Mouse (Mus musculus) neural tube, embryonic 11.5 days (tissue): ENCODE data around the gene Pdia2. TPM values are rescaled to one million over a fixed set of nuclear protein-coding genes. Genes with fewer than 3 reads are reported as not detected.
"Not testable (repeated sequence)": the region's sequence is repeated elsewhere in the genome, so short reads cannot be mapped to it uniquely, and the experiment has no call there.

Experiments used
- ATAC-seq: fragments of 200-750 bp; cut with Nextera tagmentation; 2 replicates; pipeline ENCODE4 v1.8.0; 2017; ENCODE audit warnings: moderate number of reproducible peaks, mild to moderate bottlenecking, moderate TSS enrichment, moderate library complexity; ENCODE audit not compliant: insufficient read depth, low FRiP score, low TSS enrichment
- DNase-seq: peaks from one replicate; pipeline ENCODE4 v3.0.0-alpha.2; 2015; ENCODE audit warnings: low spot score
- H3K27ac ChIP-seq: fragments of 300-500 bp; sonication (generic); 2 replicates; pipeline ENCODE4 v1.5.1; 2014; ENCODE audit warnings: low read depth, mild to moderate bottlenecking, low read length
- H3K27me3 ChIP-seq: fragments of 300-500 bp; sonication (generic); 2 replicates; pipeline ENCODE4 v1.6.1; 2014; ENCODE audit warnings: mild to moderate bottlenecking, low read length, mixed read lengths; ENCODE audit not compliant: control insufficient read depth, insufficient read depth
- H3K36me3 ChIP-seq: fragments of 300-500 bp; sonication (generic); 2 replicates; pipeline ENCODE4 v1.6.1; 2014; ENCODE audit warnings: mild to moderate bottlenecking, low read length, moderate library complexity, mixed read lengths; ENCODE audit not compliant: control insufficient read depth, insufficient read depth
- H3K4me1 ChIP-seq: fragments of 300-500 bp; sonication (generic); 2 replicates; pipeline ENCODE4 v1.6.1; 2014; ENCODE audit warnings: low read length, mixed read lengths; ENCODE audit not compliant: control insufficient read depth, insufficient read depth
- H3K4me2 ChIP-seq: fragments of 300-500 bp; sonication (generic); 2 replicates; pipeline ENCODE4 v1.6.1; 2014; ENCODE audit warnings: low read depth, mild to moderate bottlenecking, moderate library complexity
- H3K4me3 ChIP-seq: fragments of 300-500 bp; sonication (generic); 2 replicates; pipeline ENCODE4 v1.5.1; 2014; ENCODE audit warnings: low read depth, low read length
- H3K9ac ChIP-seq: fragments of 300-500 bp; sonication (generic); 2 replicates; pipeline ENCODE4 v1.6.1; 2014; ENCODE audit warnings: mild to moderate bottlenecking, low read length
- H3K9me3 ChIP-seq: fragments of 300-500 bp; sonication (generic); 2 replicates; pipeline ENCODE4 v1.6.1; 2016; ENCODE audit warnings: low read length; ENCODE audit not compliant: control insufficient read depth
- WGBS: fragments of 180-500 bp; shearing (Covaris S2); extraction: QIAGEN DNeasy Blood & Tissue Kit; methylation state at CpG from one replicate; pipeline ENCODE4 v1.1.7; 2014; 5-methylcytosine and 5-hydroxymethylcytosine counted together
- polyA plus RNA-seq: library from polyadenylated mRNA; unstranded; fragments of >200 nt; fragmentation: Nextera tagmentation; extraction: Ambion mirVana; gene quantifications from 2 replicates; pipeline ENCODE4 v1.2.1, GENCODE M21; 2014

Gene Pdia2
- polyA plus RNA-seq, 1 experiment from 2014 or later, result 0.27 TPM

DNA sequence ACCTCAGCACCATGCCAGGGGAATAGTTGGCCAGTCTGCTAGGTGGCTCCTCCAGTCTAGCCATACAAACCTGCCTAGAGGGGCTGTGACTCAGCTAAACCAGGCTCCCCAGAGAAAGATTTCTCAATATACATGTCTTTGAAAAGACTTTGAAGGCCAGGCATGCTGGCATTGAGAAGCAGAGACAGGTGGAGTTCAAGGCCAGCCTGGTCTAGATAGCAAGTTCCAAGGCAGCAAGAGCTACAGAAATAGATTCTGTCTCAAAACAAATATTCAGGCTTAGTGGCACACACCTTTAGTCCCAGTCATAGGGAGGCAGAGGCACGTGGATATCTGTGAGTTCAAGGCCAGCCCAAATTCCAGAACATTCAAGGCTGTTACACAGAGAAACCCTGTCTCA lies 7.5 kb upstream of the Pdia2 start:
- Histone ChIP-seq H3K9ac (no peak overlapping the region), H3K4me1 (0 out of 2 replicates have a peak, but pooled peaks cover 3% of the 10 kb centered on the region), H3K27me3 (peaks cover 34% of the 10 kb centered on the region), H3K9me3 (no peaks in the 10 kb centered on the region), H3K36me3 (no peaks in the 10 kb centered on the region), H3K27ac (no peak overlapping the region), H3K4me3 (no peak overlapping the region), H3K4me2 (no peak overlapping the region)
- DNase-seq (no peak), ATAC-seq (no peak)
- 67% methylated on average over 1 of the region's 1 CpGs for WGBS

DNA sequence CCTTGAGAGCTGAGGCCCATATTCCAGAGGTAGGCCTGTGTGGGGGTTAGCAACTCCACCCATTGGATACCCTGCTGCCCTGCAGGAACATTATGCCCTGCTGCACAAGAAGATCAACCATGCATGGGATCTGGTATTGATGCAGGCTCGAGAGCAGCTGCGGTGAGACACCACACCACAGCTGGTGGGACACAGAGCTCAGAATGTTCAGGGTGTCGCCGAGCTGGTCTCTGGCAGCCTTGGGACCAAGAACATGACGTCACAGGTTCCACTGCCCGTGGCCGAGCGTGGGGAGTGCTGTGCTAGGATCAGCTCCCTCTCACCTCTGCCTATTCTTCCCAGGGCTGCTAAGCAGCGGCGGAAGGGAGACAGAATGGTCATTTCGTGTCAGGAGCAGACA lies 5.9 kb upstream of the Pdia2 start:
- H3K4me3 ChIP-seq, result no peak overlapping the region
- H3K27ac ChIP-seq, result no peak overlapping the region
- no peak overlapping the region for H3K4me2 ChIP-seq
- H3K9me3 ChIP-seq, result no peaks in the 10 kb centered on the region
- ATAC-seq (no peak), DNase-seq (no peak)
- 0 out of 2 replicates have a peak, but pooled peaks cover 3% of the 10 kb centered on the region for H3K4me1 ChIP-seq
- WGBS, result 38% methylated on average over 11 of the region's 11 CpGs
- no peaks in the 10 kb centered on the region for H3K36me3 ChIP-seq
- H3K9ac ChIP-seq, result no peak overlapping the region; the same call in 1 of the 2 replicates
- H3K27me3 ChIP-seq, result peaks cover 48% of the 10 kb centered on the region

DNA sequence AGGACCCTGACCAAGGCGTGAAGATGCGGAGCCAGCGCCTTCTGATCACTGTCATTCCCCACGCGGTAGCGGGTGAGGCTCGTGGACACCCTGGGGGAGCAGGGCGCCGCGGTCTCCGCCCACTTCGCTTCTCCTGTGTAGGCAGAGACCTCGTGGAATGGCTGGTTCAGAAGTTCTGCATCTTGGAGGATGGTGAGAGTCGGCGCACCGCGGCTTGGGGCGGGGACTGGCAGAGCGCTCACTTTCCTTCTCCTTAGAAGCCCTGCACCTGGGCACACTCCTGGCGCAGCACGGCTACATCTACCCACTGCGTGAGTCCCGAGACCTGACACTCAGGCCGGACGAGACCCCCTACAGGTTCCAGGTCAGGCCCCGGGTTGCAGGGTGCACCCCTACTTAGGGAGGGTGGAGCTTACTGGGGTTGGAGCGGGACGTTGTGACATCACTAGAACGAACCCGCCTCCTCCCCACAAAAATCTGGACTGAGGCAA lies 4.5 kb upstream of the Pdia2 start:
- H3K9ac ChIP-seq, result no peak overlapping the region
- ATAC-seq (no peak), DNase-seq (no peak)
- H3K27me3 ChIP-seq, result peaks cover 52% of the 10 kb centered on the region
- H3K4me2 ChIP-seq, result peak overlapping the region; percentile 51
- peak overlapping the region; percentile 29 for H3K4me3 ChIP-seq
- H3K36me3 ChIP-seq, result no peaks in the 10 kb centered on the region
- WGBS, result under 1% methylated on average over 30 of the region's 30 CpGs
- H3K27ac ChIP-seq, result no peak overlapping the region
- 0 out of 2 replicates have a peak, but pooled peaks cover 3% of the 10 kb centered on the region for H3K4me1 ChIP-seq
- no peaks in the 10 kb centered on the region for H3K9me3 ChIP-seq

DNA sequence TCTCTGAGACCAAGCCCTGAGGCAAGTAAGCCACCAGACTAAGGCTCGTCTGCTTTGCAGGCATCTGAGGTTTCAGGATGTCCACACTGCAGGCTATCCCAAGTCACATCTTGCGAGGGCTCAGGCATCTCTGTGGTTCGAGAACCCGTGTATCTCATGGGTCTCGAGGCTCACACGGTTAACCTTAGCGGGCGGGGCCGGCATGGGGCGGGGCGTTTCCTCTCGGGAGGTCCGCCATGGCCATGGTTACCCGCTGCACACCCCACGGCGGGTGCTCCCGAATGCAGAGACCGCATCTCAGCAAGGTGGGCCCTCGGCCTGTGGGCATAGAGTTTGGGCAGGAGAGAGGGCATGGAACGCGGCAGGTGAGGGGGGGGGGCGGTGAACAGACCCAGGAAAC lies 3.9 kb upstream of the Pdia2 start, which contains the start of gene Rgs11:
TSS of gene Rgs11 (plus strand) at position 215 of the 400 bp plus-strand sequence.
- H3K9ac ChIP-seq, result no peak within 1 kb of the TSS

DNA sequence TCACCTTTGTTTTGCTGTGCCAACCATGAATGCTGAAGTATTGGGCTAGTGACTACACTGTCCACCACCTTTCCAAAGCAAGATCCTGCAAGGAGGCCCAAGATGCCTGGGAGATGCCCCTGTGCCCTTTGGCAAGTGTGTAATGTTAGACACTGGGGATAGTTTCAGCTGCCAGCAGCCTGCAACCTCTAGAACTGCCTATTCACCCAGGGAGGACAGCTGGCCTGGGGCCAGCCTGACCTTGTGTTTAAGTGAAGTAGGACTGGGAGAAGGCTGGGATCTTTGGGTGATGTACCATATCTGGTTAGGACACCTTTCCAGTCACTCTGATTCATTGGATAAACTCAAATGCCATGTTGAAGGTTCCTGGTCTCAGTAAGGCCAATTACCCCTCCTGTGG lies 3.1 kb upstream of the Pdia2 start:
- Histone ChIP-seq H3K4me1 (0 out of 2 replicates have a peak, but pooled peaks cover 3% of the 10 kb centered on the region), H3K4me3 (no peak overlapping the region), H3K9ac (no peak overlapping the region), H3K9me3 (no peaks in the 10 kb centered on the region), H3K36me3 (0 out of 2 replicates have a peak, but pooled peaks cover 3% of the 10 kb centered on the region), H3K4me2 (no peak overlapping the region), H3K27me3 (peaks cover 52% of the 10 kb centered on the region), H3K27ac (no peak overlapping the region)
- no peak for DNase-seq
- no peak for ATAC-seq

More for the DNA sequence above, 3.9 kb upstream of the Pdia2 start, which contains the start of gene Rgs11:
- Histone ChIP-seq H3K4me3 (peak within 1 kb of the TSS; percentile 29), H3K27ac (no peak within 1 kb of the TSS), H3K27me3 (peaks cover 52% of the 10 kb centered on the region), H3K4me2 (peak within 1 kb of the TSS; percentile 51), H3K36me3 (0 out of 2 replicates have a peak, but pooled peaks cover 3% of the 10 kb centered on the region), H3K4me1 (0 out of 2 replicates have a peak, but pooled peaks cover 3% of the 10 kb centered on the region), H3K9me3 (no peaks in the 10 kb centered on the region)
- WGBS, result 2% methylated on average over 22 of the region's 22 CpGs
- ATAC-seq, result no peak
- DNase-seq, result no peak

DNA sequence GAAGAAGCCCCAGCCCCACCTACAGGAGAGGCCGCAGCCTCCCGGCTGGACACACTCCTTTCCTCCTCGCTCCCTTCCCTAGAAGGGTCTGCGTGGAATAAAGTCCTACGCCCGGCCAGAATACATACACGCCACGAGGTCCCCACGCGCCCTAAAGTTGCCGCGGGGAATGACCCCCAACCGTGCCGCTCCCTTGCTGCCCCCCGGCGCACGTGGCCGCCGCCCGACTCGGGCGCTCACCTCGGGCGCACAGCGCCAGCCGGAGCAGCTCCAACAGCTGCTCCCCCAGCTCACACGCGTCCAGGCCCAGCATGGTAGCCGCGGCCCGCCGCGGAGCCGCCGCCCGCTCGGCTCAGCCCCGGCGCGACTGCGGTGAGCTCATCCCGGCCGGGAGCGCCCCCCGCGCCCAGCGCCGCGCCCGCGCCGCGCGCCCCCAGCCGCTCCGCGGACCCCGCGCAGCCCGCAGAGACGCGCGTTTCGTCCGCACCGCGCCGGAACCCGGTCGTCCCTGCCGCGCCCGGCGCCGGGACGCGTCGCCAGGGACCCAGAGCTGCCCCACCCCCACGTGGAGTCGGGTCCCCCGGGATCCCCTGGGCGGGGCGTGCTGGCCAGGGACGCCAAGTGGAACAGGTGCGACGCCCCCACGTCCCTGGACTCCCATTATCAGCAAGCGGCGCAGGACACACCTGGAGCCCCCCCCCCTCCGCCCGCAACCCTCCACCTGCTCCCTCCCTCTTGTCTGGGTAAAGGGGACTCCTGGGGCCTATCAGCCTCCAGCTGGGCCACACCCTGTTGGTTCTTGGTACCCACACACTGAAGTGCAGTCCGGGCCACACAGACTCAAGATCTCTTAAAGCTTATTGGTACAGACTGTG lies 2.2 kb upstream of the Pdia2 start:
- H3K27ac ChIP-seq, result no peak overlapping the region

DNA sequence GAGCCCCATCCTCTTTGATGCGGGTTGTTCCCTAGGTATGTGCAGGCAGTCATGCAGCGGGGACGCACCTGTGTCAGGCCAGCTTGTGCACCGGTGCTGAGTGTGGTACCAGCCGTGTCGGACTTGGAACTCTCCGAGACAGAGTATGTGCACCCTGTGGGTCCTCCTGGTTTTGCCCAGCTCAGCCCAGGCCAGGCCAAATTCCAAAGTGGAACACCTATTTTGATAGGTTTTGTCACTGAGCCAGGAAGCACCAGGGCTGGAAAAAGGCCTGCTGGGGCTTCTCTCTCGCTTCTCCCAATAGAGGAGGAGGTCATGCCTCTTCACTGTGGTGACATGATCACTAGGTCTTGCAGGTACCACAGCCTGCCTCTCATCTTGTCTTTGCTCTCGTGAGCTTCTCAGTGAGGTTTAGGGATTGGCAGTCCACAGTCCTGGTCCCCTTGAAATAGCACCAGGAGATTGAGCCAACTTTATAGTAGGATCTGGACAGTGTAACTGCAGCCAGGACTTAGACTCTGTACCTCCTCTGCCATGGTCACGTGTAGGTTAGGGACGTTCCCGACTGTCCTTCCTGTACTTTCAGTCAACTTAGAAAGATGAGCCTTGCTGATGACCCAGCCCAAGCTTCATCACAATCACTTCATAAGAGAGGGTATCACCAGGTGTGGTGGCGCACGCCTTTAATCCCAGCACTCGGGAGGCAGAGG lies 6.3 kb downstream of the Pdia2 start:
- peaks cover 26% of the 10 kb centered on the region for H3K36me3 ChIP-seq
- no peaks in the 10 kb centered on the region for H3K9me3 ChIP-seq
- no peak for ATAC-seq
- H3K4me2 ChIP-seq, result no peak overlapping the region
- H3K27ac ChIP-seq, result no peak overlapping the region
- no peak for DNase-seq
- no peaks in the 10 kb centered on the region for H3K4me1 ChIP-seq
- WGBS, result 99% methylated on average over 15 of the region's 15 CpGs
- no peak overlapping the region for H3K4me3 ChIP-seq
- H3K9ac ChIP-seq, result no peak overlapping the region
- H3K27me3 ChIP-seq, result no peaks in the 10 kb centered on the region

More for the DNA sequence above, 2.2 kb upstream of the Pdia2 start:
- Histone ChIP-seq H3K36me3 (peaks cover 3% of the 10 kb centered on the region; the same call in 1 of the 2 replicates), H3K27me3 (peaks cover 52% of the 10 kb centered on the region), H3K9ac (peak overlapping the region; percentile 54), H3K4me3 (peak overlapping the region; percentile 42), H3K4me1 (0 out of 2 replicates have a peak, but pooled peaks cover 3% of the 10 kb centered on the region), H3K9me3 (no peaks in the 10 kb centered on the region), H3K4me2 (peak overlapping the region; percentile 97)
- peak; percentile 55 for DNase-seq
- WGBS, result under 1% methylated on average over 57 of the region's 92 CpGs
- peak; percentile 45; the same call in 1 of the 2 replicates for ATAC-seq

DNA sequence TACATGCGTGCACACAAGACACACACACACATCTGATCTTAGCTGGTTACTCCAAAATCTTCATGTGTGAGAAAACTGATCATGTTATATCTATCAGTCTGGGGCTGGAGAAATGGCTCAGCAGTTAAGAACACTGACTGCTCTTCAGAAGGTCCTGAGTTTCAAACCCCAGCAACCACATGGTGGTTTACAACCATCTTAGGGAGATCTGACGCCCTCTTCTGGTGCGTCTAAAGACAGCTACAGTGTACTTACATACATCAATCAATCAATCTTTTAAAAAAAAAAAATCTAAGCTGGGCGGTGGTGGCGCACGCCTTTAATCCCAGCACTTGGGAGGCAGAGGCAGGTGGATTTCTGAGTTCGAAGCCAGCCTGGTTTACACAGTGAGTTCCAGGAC lies 7.4 kb downstream of the Pdia2 start:
- H3K27me3 ChIP-seq, H3K27ac ChIP-seq, H3K9me3 ChIP-seq, H3K4me1 ChIP-seq, H3K4me3 ChIP-seq, ATAC-seq, H3K4me2 ChIP-seq, H3K9ac ChIP-seq, DNase-seq: not testable (repeated sequence)
- WGBS, result 90% methylated on average over 7 of the region's 7 CpGs
- peaks cover 28% of the 10 kb centered on the region for H3K36me3 ChIP-seq
